Mouse (Mus musculus) heart, postnatal 4 days (tissue): ENCODE measurements around the gene Ttc7b. TPM values are rescaled to one million over a fixed set of nuclear protein-coding genes. Genes with fewer than 3 reads are reported as not detected.

Experiments used
- DNase-seq: peaks from one replicate; pipeline ENCODE4 v3.0.0; 2021
- total RNA-seq, 2 experiments: library from RNA; stranded (reverse); gene quantifications; 2 replicates each; pipeline ENCODE4 v1.2.3; 2021

The Ttc7b gene
- 10 to 100 TPM; 75.1 to 77.4 TPM for total RNA-seq

GRCm38 (mm10) chr12:100520794-100521186 is at the start of gene Ttc7b:
Ttc7b (minus strand) TSS chr12:100520826.
- DNase-seq: peak; percentile 71

- no peak for DNase-seq
Measured at GRCm38 (mm10) chr12:100568831-100569230, 48.2 kb upstream of the Ttc7b start.

GRCm38 (mm10) chr12:100568105-100568504 is 47.5 kb upstream of the Ttc7b start:
- DNase-seq: no peak

- no peak for DNase-seq
Measured at GRCm38 (mm10) chr12:100567627-100568026, 47.0 kb upstream of the Ttc7b start.

GRCm38 (mm10) chr12:100553675-100554074 is 33.0 kb upstream of the Ttc7b start:
- DNase-seq: no peak

GRCm38 (mm10) chr12:100551972-100552371 is 31.3 kb upstream of the Ttc7b start:
- no peak for DNase-seq

- no peak for DNase-seq
Measured at GRCm38 (mm10) chr12:100544194-100544567, 23.6 kb upstream of the Ttc7b start.

- no peak for DNase-seq
Measured at GRCm38 (mm10) chr12:100543437-100544193, 23.0 kb upstream of the Ttc7b start.

GRCm38 (mm10) chr12:100542494-100542893 is 21.9 kb upstream of the Ttc7b start:
- no peak for DNase-seq

- DNase-seq: no peak
Measured at GRCm38 (mm10) chr12:100542076-100542475, 21.4 kb upstream of the Ttc7b start.

GRCm38 (mm10) chr12:100539158-100539714 is 18.6 kb upstream of the Ttc7b start:
- DNase-seq: no peak

GRCm38 (mm10) chr12:100538445-100539157 is 18.0 kb upstream of the Ttc7b start:
- peak; percentile 62 for DNase-seq

- no peak for DNase-seq
Measured at GRCm38 (mm10) chr12:100537091-100537490, 16.5 kb upstream of the Ttc7b start.

- no peak for DNase-seq
Measured at GRCm38 (mm10) chr12:100535028-100535427, 14.4 kb upstream of the Ttc7b start.

- peak; percentile 23 for DNase-seq
Measured at GRCm38 (mm10) chr12:100534028-100534427, 13.4 kb upstream of the Ttc7b start.

- no peak for DNase-seq
Measured at GRCm38 (mm10) chr12:100533209-100533608, 12.6 kb upstream of the Ttc7b start.

- no peak for DNase-seq
Measured at GRCm38 (mm10) chr12:100531740-100532139, 11.1 kb upstream of the Ttc7b start.

- no peak for DNase-seq
Measured at GRCm38 (mm10) chr12:100530871-100531270, 10.2 kb upstream of the Ttc7b start.

GRCm38 (mm10) chr12:100529651-100530050 is 9.0 kb upstream of the Ttc7b start:
- no peak for DNase-seq

GRCm38 (mm10) chr12:100529172-100529571 is 8.5 kb upstream of the Ttc7b start:
- DNase-seq: peak; percentile 76

GRCm38 (mm10) chr12:100528246-100528645 is 7.6 kb upstream of the Ttc7b start:
- DNase-seq: peak; percentile 12

GRCm38 (mm10) chr12:100527753-100528152 is 7.1 kb upstream of the Ttc7b start:
- DNase-seq: peak; percentile 83

- peak; percentile 13 for DNase-seq
Measured at GRCm38 (mm10) chr12:100527241-100527640, 6.6 kb upstream of the Ttc7b start.

- DNase-seq: no peak
Measured at GRCm38 (mm10) chr12:100525939-100526338, 5.3 kb upstream of the Ttc7b start.
